Mouse (Mus musculus): ENCODE results near the gene Ctrc. TPM values are rescaled to one million over a fixed set of nuclear protein-coding genes. Genes with fewer than 3 reads are reported as not detected.

Ctrc gene
- polyA plus RNA-seq, 1 experiment from 2014 or later = not detected

GRCm38 (mm10) chr4:141874601-141875460 is 28.7 kb upstream of the Ctrc start, which contains the start of gene Efhd2:
Gene Efhd2 (minus strand): TSS chr4:141874920.
- Histone ChIP-seq H3K9ac (peak within 1 kb of the TSS; percentile 65), H3K27me3 (peaks cover 12% of the 10 kb centered on the region), H3K9me3 (no peaks in the 10 kb centered on the region), H3K36me3 (no peaks in the 10 kb centered on the region), H3K27ac (no peak within 1 kb of the TSS), H3K4me3 (peak within 1 kb of the TSS; percentile 70), H3K4me2 (peak within 1 kb of the TSS; percentile 83), H3K4me1 (peaks cover 44% of the 10 kb centered on the region)
- peak; percentile 84 for ATAC-seq (ENCODE audit: insufficient number of reproducible peaks, low FRiP score, low TSS enrichment, low read depth)
- under 1% methylated on average over 69 of the region's 73 CpGs for WGBS

- WGBS = under 1% methylated on average over 19 of the region's 19 CpGs
- Histone ChIP-seq H3K27me3 (peaks cover 12% of the 10 kb centered on the region), H3K4me2 (peak overlapping the region; percentile 83), H3K27ac (no peak overlapping the region), H3K4me1 (peaks cover 50% of the 10 kb centered on the region), H3K36me3 (no peaks in the 10 kb centered on the region), H3K9ac (peak overlapping the region; percentile 65), H3K9me3 (no peaks in the 10 kb centered on the region), H3K4me3 (peak overlapping the region; percentile 70)
- no peak for ATAC-seq (ENCODE audit: insufficient number of reproducible peaks, low FRiP score, low TSS enrichment, low read depth)
These were observed 28.0 kb upstream of the Ctrc start for GRCm38 (mm10) chr4:141874111-141874600.

GRCm38 (mm10) chr4:141872977-141873376 is 26.8 kb upstream of the Ctrc start:
- no peak overlapping the region for H3K27ac ChIP-seq
- peak overlapping the region; percentile 83 for H3K4me2 ChIP-seq
- no peaks in the 10 kb centered on the region for H3K36me3 ChIP-seq
- peaks cover 10% of the 10 kb centered on the region for H3K27me3 ChIP-seq
- 73% methylated on average over 9 of the region's 9 CpGs for WGBS
- H3K4me3 ChIP-seq = peak overlapping the region; percentile 70
- H3K9me3 ChIP-seq = no peaks in the 10 kb centered on the region
- no peak overlapping the region; the same call in 1 of the 2 replicates for H3K9ac ChIP-seq
- no peak for ATAC-seq (ENCODE audit: insufficient number of reproducible peaks, low FRiP score, low TSS enrichment, low read depth)
- H3K4me1 ChIP-seq = peaks cover 59% of the 10 kb centered on the region

- peak overlapping the region; percentile 52 for H3K27ac ChIP-seq
- peaks cover 70% of the 10 kb centered on the region for H3K4me1 ChIP-seq
- 55% methylated on average over 9 of the region's 9 CpGs for WGBS
- H3K36me3 ChIP-seq = no peaks in the 10 kb centered on the region
- ATAC-seq (ENCODE audit: insufficient number of reproducible peaks, low FRiP score, low TSS enrichment, low read depth) = no peak
- H3K9ac ChIP-seq = no peak overlapping the region
- H3K4me3 ChIP-seq = peak overlapping the region; percentile 4; the same call in 1 of the 2 replicates
- peaks cover 10% of the 10 kb centered on the region for H3K27me3 ChIP-seq
- 0 out of 2 replicates have a peak overlapping the region, but pooled peaks have one; percentile 83 for H3K4me2 ChIP-seq
- no peaks in the 10 kb centered on the region for H3K9me3 ChIP-seq
These were observed 25.8 kb upstream of the Ctrc start for GRCm38 (mm10) chr4:141871909-141872308.

GRCm38 (mm10) chr4:141871333-141871725 is 25.2 kb upstream of the Ctrc start:
- no peak overlapping the region for H3K4me3 ChIP-seq
- peaks cover 9% of the 10 kb centered on the region for H3K27me3 ChIP-seq
- H3K9me3 ChIP-seq = no peaks in the 10 kb centered on the region
- no peak overlapping the region for H3K4me2 ChIP-seq
- peaks cover 75% of the 10 kb centered on the region for H3K4me1 ChIP-seq
- H3K36me3 ChIP-seq = no peaks in the 10 kb centered on the region
- no peak overlapping the region for H3K9ac ChIP-seq
- WGBS = 93% methylated on average over 3 of the region's 3 CpGs
- 0 out of 2 replicates have a peak overlapping the region, but pooled peaks have one; percentile 52 for H3K27ac ChIP-seq
- ATAC-seq (ENCODE audit: insufficient number of reproducible peaks, low FRiP score, low TSS enrichment, low read depth) = no peak

GRCm38 (mm10) chr4:141870666-141871332 is 24.6 kb upstream of the Ctrc start:
- peaks cover 6% of the 10 kb centered on the region; the same call in 1 of the 2 replicates for H3K27me3 ChIP-seq
- 65% methylated on average over 11 of the region's 11 CpGs for WGBS
- peaks cover 81% of the 10 kb centered on the region for H3K4me1 ChIP-seq
- H3K4me3 ChIP-seq = no peak overlapping the region
- no peak overlapping the region for H3K9ac ChIP-seq
- ATAC-seq (ENCODE audit: insufficient number of reproducible peaks, low FRiP score, low TSS enrichment, low read depth) = no peak
- H3K4me2 ChIP-seq = no peak overlapping the region
- no peaks in the 10 kb centered on the region for H3K36me3 ChIP-seq
- no peak overlapping the region for H3K27ac ChIP-seq
- no peaks in the 10 kb centered on the region for H3K9me3 ChIP-seq

GRCm38 (mm10) chr4:141869436-141870215 is 23.5 kb upstream of the Ctrc start:
- no peak for ATAC-seq (ENCODE audit: insufficient number of reproducible peaks, low FRiP score, low TSS enrichment, low read depth)
- no peak overlapping the region for H3K4me2 ChIP-seq
- H3K27me3 ChIP-seq = no peaks in the 10 kb centered on the region
- WGBS = 63% methylated on average over 5 of the region's 5 CpGs
- peaks cover 76% of the 10 kb centered on the region for H3K4me1 ChIP-seq
- H3K36me3 ChIP-seq = no peaks in the 10 kb centered on the region
- no peak overlapping the region for H3K4me3 ChIP-seq
- peak overlapping the region; percentile 54 for H3K27ac ChIP-seq
- 0 out of 2 replicates have a peak overlapping the region, but pooled peaks have one; percentile 4 for H3K9ac ChIP-seq
- no peaks in the 10 kb centered on the region for H3K9me3 ChIP-seq

GRCm38 (mm10) chr4:141868051-141868450 is 21.9 kb upstream of the Ctrc start:
- no peak overlapping the region for H3K4me2 ChIP-seq
- H3K9me3 ChIP-seq = no peaks in the 10 kb centered on the region
- H3K27ac ChIP-seq = peak overlapping the region; percentile 74
- 67% methylated on average over 10 of the region's 10 CpGs for WGBS
- 0 out of 2 replicates have a peak, but pooled peaks cover 3% of the 10 kb centered on the region for H3K36me3 ChIP-seq
- peaks cover 64% of the 10 kb centered on the region for H3K4me1 ChIP-seq
- no peak overlapping the region for H3K4me3 ChIP-seq
- H3K27me3 ChIP-seq = no peaks in the 10 kb centered on the region
- ATAC-seq (ENCODE audit: insufficient number of reproducible peaks, low FRiP score, low TSS enrichment, low read depth) = no peak
- no peak overlapping the region for H3K9ac ChIP-seq

GRCm38 (mm10) chr4:141867498-141867897 is 21.3 kb upstream of the Ctrc start:
- peak; percentile 71 for ATAC-seq (ENCODE audit: insufficient number of reproducible peaks, low FRiP score, low TSS enrichment, low read depth)
- 0 out of 2 replicates have a peak overlapping the region, but pooled peaks have one; percentile 5 for H3K4me2 ChIP-seq
- no peak overlapping the region for H3K9ac ChIP-seq
- 0 out of 2 replicates have a peak, but pooled peaks cover 3% of the 10 kb centered on the region for H3K36me3 ChIP-seq
- H3K27ac ChIP-seq = peak overlapping the region; percentile 74
- H3K4me3 ChIP-seq = no peak overlapping the region
- H3K4me1 ChIP-seq = peaks cover 59% of the 10 kb centered on the region
- 41% methylated on average over 4 of the region's 4 CpGs for WGBS
- H3K9me3 ChIP-seq = no peaks in the 10 kb centered on the region
- no peaks in the 10 kb centered on the region for H3K27me3 ChIP-seq

- H3K27me3 ChIP-seq = no peaks in the 10 kb centered on the region
- H3K27ac ChIP-seq = peak overlapping the region; percentile 74
- H3K4me3 ChIP-seq = no peak overlapping the region
- 22% methylated on average over 10 of the region's 10 CpGs for WGBS
- H3K4me2 ChIP-seq = 0 out of 2 replicates have a peak overlapping the region, but pooled peaks have one; percentile 5
- peak; percentile 62 for ATAC-seq (ENCODE audit: insufficient number of reproducible peaks, low FRiP score, low TSS enrichment, low read depth)
- no peak overlapping the region for H3K9ac ChIP-seq
- no peaks in the 10 kb centered on the region for H3K9me3 ChIP-seq
- peaks cover 4% of the 10 kb centered on the region; the same call in 1 of the 2 replicates for H3K36me3 ChIP-seq
- H3K4me1 ChIP-seq = peaks cover 56% of the 10 kb centered on the region
These were observed 20.9 kb upstream of the Ctrc start for GRCm38 (mm10) chr4:141866933-141867490.

GRCm38 (mm10) chr4:141865600-141865999 is 19.4 kb upstream of the Ctrc start:
- Histone ChIP-seq H3K4me2 (no peak overlapping the region), H3K4me1 (peaks cover 43% of the 10 kb centered on the region), H3K27ac (no peak overlapping the region), H3K36me3 (peaks cover 16% of the 10 kb centered on the region), H3K9ac (no peak overlapping the region), H3K9me3 (no peaks in the 10 kb centered on the region), H3K4me3 (no peak overlapping the region), H3K27me3 (no peaks in the 10 kb centered on the region)
- no peak for ATAC-seq (ENCODE audit: insufficient number of reproducible peaks, low FRiP score, low TSS enrichment, low read depth)
- 83% methylated on average over 5 of the region's 5 CpGs for WGBS

All from limb, embryonic 15.5 days (tissue).